Mouse (Mus musculus) heart, embryonic 16.5 days (tissue): ENCODE data around the gene Stk38l. TPM values are rescaled to one million over a fixed set of nuclear protein-coding genes. Genes with fewer than 3 reads are reported as not detected.

ENCODE experiments used
- ATAC-seq: fragments of 200-750 bp; cut with Nextera tagmentation; replicated peaks from 2 replicates; pipeline ENCODE4 v1.8.0; 2017; ENCODE audit warnings: moderate number of reproducible peaks; ENCODE audit not compliant: insufficient read depth, low FRiP score; ENCODE audit errors: extremely low read depth
- H3K27ac ChIP-seq: fragments of 300-500 bp; sonication (generic); 2 replicates; pipeline ENCODE4 v1.5.1; 2014; ENCODE audit warnings: mild to moderate bottlenecking, low read length, control low read depth, moderate library complexity
- H3K27me3 ChIP-seq: fragments of 300-500 bp; sonication (generic); 2 replicates; pipeline ENCODE4 v1.6.1; 2014; ENCODE audit warnings: low read length, mixed read lengths; ENCODE audit not compliant: control insufficient read depth, insufficient read depth
- H3K36me3 ChIP-seq: fragments of 300-500 bp; sonication (generic); 2 replicates; pipeline ENCODE4 v1.6.1; 2014; ENCODE audit not compliant: control insufficient read depth, insufficient read depth
- H3K4me1 ChIP-seq: fragments of 300-500 bp; sonication (generic); 2 replicates; pipeline ENCODE4 v1.6.1; 2014; ENCODE audit warnings: low read length, mixed read lengths; ENCODE audit not compliant: control insufficient read depth, insufficient read depth
- H3K4me2 ChIP-seq: fragments of 300-500 bp; sonication (generic); 2 replicates; pipeline ENCODE4 v1.6.1; 2014; ENCODE audit warnings: low read depth, mild to moderate bottlenecking, control low read depth, low read length
- H3K4me3 ChIP-seq: fragments of 300-500 bp; sonication (generic); 2 replicates; pipeline ENCODE4 v1.5.1; 2014; ENCODE audit warnings: mild to moderate bottlenecking, control low read depth, low read length
- H3K9ac ChIP-seq: fragments of 300-500 bp; sonication (generic); 2 replicates; pipeline ENCODE4 v1.6.1; 2014; ENCODE audit warnings: low read length, control low read depth
- H3K9me3 ChIP-seq: fragments of 300-500 bp; sonication (generic); replicated peaks from 2 replicates; pipeline ENCODE4 v1.6.1; 2016; ENCODE audit warnings: low read length; ENCODE audit not compliant: control insufficient read depth
- WGBS: fragments of 180-500 bp; shearing (Covaris S2); extraction: QIAGEN DNeasy Blood & Tissue Kit; methylation state at CpG from one replicate; pipeline ENCODE4 v1.1.7; 2014; 5-methylcytosine and 5-hydroxymethylcytosine counted together
- polyA plus RNA-seq: library from polyadenylated mRNA; unstranded; fragments of >200 nt; fragmentation: Nextera tagmentation; extraction: Ambion mirVana; gene quantifications from 2 replicates; pipeline ENCODE4 v1.2.1, GENCODE M21; 2015

Gene Stk38l
- polyA plus RNA-seq, 1 experiment from 2014 or later, result 28.9 TPM

GRCm38 (mm10) chr6:146697767-146698166 lies 27.0 kb upstream of the Stk38l start:
- no peaks in the 10 kb centered on the region for H3K36me3 ChIP-seq
- ATAC-seq, result no peak
- H3K4me3 ChIP-seq, result no peak overlapping the region
- 60% methylated on average over 5 of the region's 5 CpGs for WGBS
- no peak overlapping the region for H3K9ac ChIP-seq
- H3K9me3 ChIP-seq, result peaks cover 10% of the 10 kb centered on the region
- H3K27me3 ChIP-seq, result no peaks in the 10 kb centered on the region
- H3K4me1 ChIP-seq, result no peaks in the 10 kb centered on the region
- H3K27ac ChIP-seq, result no peak overlapping the region
- no peak overlapping the region for H3K4me2 ChIP-seq

GRCm38 (mm10) chr6:146698376-146698775 lies 26.4 kb upstream of the Stk38l start:
- H3K9me3 ChIP-seq, result peaks cover 10% of the 10 kb centered on the region
- ATAC-seq, result no peak
- H3K4me3 ChIP-seq, result no peak overlapping the region
- no peaks in the 10 kb centered on the region for H3K27me3 ChIP-seq
- H3K36me3 ChIP-seq, result no peaks in the 10 kb centered on the region
- H3K27ac ChIP-seq, result no peak overlapping the region
- 87% methylated on average over 4 of the region's 4 CpGs for WGBS
- no peaks in the 10 kb centered on the region for H3K4me1 ChIP-seq
- H3K9ac ChIP-seq, result no peak overlapping the region
- H3K4me2 ChIP-seq, result no peak overlapping the region

- Histone ChIP-seq H3K27me3 (no peaks in the 10 kb centered on the region), H3K4me3 (no peak overlapping the region), H3K4me2 (no peak overlapping the region), H3K27ac (no peak overlapping the region), H3K9me3 (peaks cover under 1% of the 10 kb centered on the region; the same call in 1 of the 2 replicates), H3K4me1 (no peaks in the 10 kb centered on the region), H3K9ac (no peak overlapping the region), H3K36me3 (no peaks in the 10 kb centered on the region)
- 93% methylated on average over 1 of the region's 1 CpGs for WGBS
- no peak for ATAC-seq
Observed at GRCm38 (mm10) chr6:146700461-146700860, 24.3 kb upstream of the Stk38l start.

GRCm38 (mm10) chr6:146702126-146702881 lies 22.5 kb upstream of the Stk38l start:
- ATAC-seq, result no peak; the same call in 1 of the 2 replicates
- Histone ChIP-seq H3K27ac (peak overlapping the region; percentile 14; the same call in 1 of the 2 replicates), H3K36me3 (no peaks in the 10 kb centered on the region)

GRCm38 (mm10) chr6:146703351-146703750 lies 21.4 kb upstream of the Stk38l start:
- H3K9me3 ChIP-seq, result peaks cover 5% of the 10 kb centered on the region; the same call in 1 of the 2 replicates
- H3K27me3 ChIP-seq, result no peaks in the 10 kb centered on the region
- H3K27ac ChIP-seq, result no peak overlapping the region
- H3K4me1 ChIP-seq, result no peaks in the 10 kb centered on the region
- no peaks in the 10 kb centered on the region for H3K36me3 ChIP-seq
- no peak for ATAC-seq
- H3K4me3 ChIP-seq, result no peak overlapping the region
- H3K4me2 ChIP-seq, result no peak overlapping the region
- H3K9ac ChIP-seq, result no peak overlapping the region
- 54% methylated on average over 3 of the region's 3 CpGs for WGBS

More at GRCm38 (mm10) chr6:146702126-146702881, 22.5 kb upstream of the Stk38l start:
- Histone ChIP-seq H3K9me3 (peaks cover 5% of the 10 kb centered on the region; the same call in 1 of the 2 replicates), H3K4me1 (no peaks in the 10 kb centered on the region), H3K4me2 (no peak overlapping the region), H3K4me3 (no peak overlapping the region), H3K9ac (no peak overlapping the region), H3K27me3 (no peaks in the 10 kb centered on the region)
- 55% methylated on average over 11 of the region's 11 CpGs for WGBS

- Histone ChIP-seq H3K36me3 (no peaks in the 10 kb centered on the region), H3K9me3 (peaks cover 5% of the 10 kb centered on the region; the same call in 1 of the 2 replicates), H3K27ac (no peak overlapping the region), H3K9ac (no peak overlapping the region), H3K4me3 (no peak overlapping the region), H3K4me2 (no peak overlapping the region), H3K4me1 (no peaks in the 10 kb centered on the region), H3K27me3 (no peaks in the 10 kb centered on the region)
- WGBS, result 88% methylated on average over 1 of the region's 1 CpGs
- no peak for ATAC-seq
Observed at GRCm38 (mm10) chr6:146705631-146706030, 19.2 kb upstream of the Stk38l start.

GRCm38 (mm10) chr6:146719606-146720005 lies 5.2 kb upstream of the Stk38l start:
- no peak overlapping the region for H3K4me2 ChIP-seq
- H3K4me3 ChIP-seq, result no peak overlapping the region
- H3K27me3 ChIP-seq, result no peaks in the 10 kb centered on the region
- no peak for ATAC-seq
- no peaks in the 10 kb centered on the region for H3K9me3 ChIP-seq
- no peaks in the 10 kb centered on the region for H3K36me3 ChIP-seq
- WGBS, result 81% methylated on average over 1 of the region's 1 CpGs
- H3K4me1 ChIP-seq, result no peaks in the 10 kb centered on the region
- no peak overlapping the region for H3K27ac ChIP-seq
- no peak overlapping the region for H3K9ac ChIP-seq

- 92% methylated on average over 3 of the region's 3 CpGs for WGBS
- peaks cover 6% of the 10 kb centered on the region; the same call in 1 of the 2 replicates for H3K4me1 ChIP-seq
- no peaks in the 10 kb centered on the region for H3K36me3 ChIP-seq
Observed at GRCm38 (mm10) chr6:146723805-146724204, 990 bp upstream of the Stk38l start.

GRCm38 (mm10) chr6:146725384-146725791 lies 593 bp downstream of the Stk38l start:
- under 1% methylated on average over 30 of the region's 30 CpGs for WGBS
- Histone ChIP-seq H3K4me2 (peak overlapping the region; percentile 80), H3K27me3 (no peaks in the 10 kb centered on the region), H3K36me3 (no peaks in the 10 kb centered on the region), H3K27ac (peak overlapping the region; percentile 95), H3K4me3 (peak overlapping the region; percentile 99), H3K4me1 (peaks cover 6% of the 10 kb centered on the region; the same call in 1 of the 2 replicates), H3K9me3 (no peaks in the 10 kb centered on the region), H3K9ac (peak overlapping the region; percentile 98)
- peak; percentile 56 for ATAC-seq

More at GRCm38 (mm10) chr6:146723805-146724204, 990 bp upstream of the Stk38l start:
- H3K27me3 ChIP-seq, result no peaks in the 10 kb centered on the region
- ATAC-seq, result no peak
- H3K4me3 ChIP-seq, result no peak overlapping the region
- no peak overlapping the region for H3K9ac ChIP-seq
- no peak overlapping the region for H3K4me2 ChIP-seq
- no peak overlapping the region for H3K27ac ChIP-seq
- H3K9me3 ChIP-seq, result no peaks in the 10 kb centered on the region
